Mouse (Mus musculus) lung, adult 2 months (tissue): ENCODE measurements at regions not wholly inside any gene's neighbourhood (a gene's known extent, or its start where the extent isn't known, plus 50 kb on each side); places are given as distances from the start of the nearest gene placed in this dataset.
A peak's percentile ranks its signal among the peaks of the same experiment; 100 is the strongest.
"Not testable (repeated sequence)": the region's sequence is repeated elsewhere in the genome, so short reads cannot be mapped to it uniquely, and the experiment has no call there.

Experiments
- DNase-seq: peaks from one replicate; pipeline ENCODE4 v3.0.0; 2022
- H3K4me1 ChIP-seq: fragments of 200-500 bp; 2 replicates; pipeline ENCODE4 v1.6.1; 2011; ENCODE audit warnings: low read length; ENCODE audit not compliant: control insufficient read depth, insufficient read depth
- H3K4me3 ChIP-seq: fragments of 200-500 bp; replicated peaks from 2 replicates; pipeline ENCODE3; 2011; ENCODE audit warnings: low read depth, mild to moderate bottlenecking, control low read depth, low read length; ENCODE audit errors: extremely low read depth
- CTCF ChIP-seq: fragments of 200-500 bp; IDR thresholded peaks from 2 replicates; pipeline ENCODE4 v1.5.1; 2011; ENCODE audit warnings: mild to moderate bottlenecking, low read length, control low read depth; ENCODE audit not compliant: insufficient read depth
- POLR2A ChIP-seq: fragments of 200-500 bp; IDR thresholded peaks from 2 replicates; pipeline ENCODE4 v1.6.1; 2011; ENCODE audit warnings: low read depth, mild to moderate bottlenecking, control low read depth, low read length, borderline replicate concordance; ENCODE audit errors: extremely low read depth
- WGBS: fragments of 180-500 bp; shearing (Covaris S2); methylation state at CpG from one replicate; pipeline ENCODE4 v1.1.7; 2018; 5-methylcytosine and 5-hydroxymethylcytosine counted together

DNA sequence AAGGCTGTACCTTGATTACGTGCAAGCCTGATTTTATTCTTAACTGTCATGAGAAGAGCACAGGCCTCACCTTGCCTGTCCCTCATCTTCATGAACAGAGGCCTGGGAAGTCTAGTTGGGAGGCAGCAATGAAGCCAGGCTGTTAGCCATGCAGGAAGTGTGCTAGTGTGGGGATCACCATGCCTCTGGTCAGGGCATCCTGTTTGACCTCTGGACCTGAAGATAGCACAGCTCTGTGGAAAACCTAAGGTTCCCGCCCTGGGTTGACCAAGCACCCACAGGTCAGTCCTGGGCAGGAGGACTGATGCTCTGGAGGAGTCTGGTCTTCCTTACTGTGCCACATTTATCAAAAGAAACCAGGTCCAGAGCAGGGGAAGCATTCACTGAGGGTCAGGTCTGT, 157.6 kb downstream of the Gm906 start:
- 65% methylated on average over 2 of the region's 2 CpGs for WGBS
- DNase-seq = no peak
- H3K4me1 ChIP-seq = no peaks in the 10 kb centered on the region
- TF ChIP-seq POLR2A (no peak), CTCF (no peak)
- H3K4me3 ChIP-seq = no peak overlapping the region

GRCm38 (mm10) chr13:50064841-50065240, 185.3 kb downstream of the Gm906 start:
- TF ChIP-seq CTCF = no peak
- TF ChIP-seq POLR2A = no peak
- H3K4me3 ChIP-seq = no peak overlapping the region
- no peak for DNase-seq
- WGBS = 70% methylated on average over 4 of the region's 4 CpGs
- no peaks in the 10 kb centered on the region for H3K4me1 ChIP-seq

GRCm38 (mm10) chr13:50064365-50064764, 185.7 kb downstream of the Gm906 start:
- not testable (repeated sequence) for DNase-seq, H3K4me1 ChIP-seq, H3K4me3 ChIP-seq
- WGBS = 57% methylated on average over 2 of the region's 2 CpGs

DNA sequence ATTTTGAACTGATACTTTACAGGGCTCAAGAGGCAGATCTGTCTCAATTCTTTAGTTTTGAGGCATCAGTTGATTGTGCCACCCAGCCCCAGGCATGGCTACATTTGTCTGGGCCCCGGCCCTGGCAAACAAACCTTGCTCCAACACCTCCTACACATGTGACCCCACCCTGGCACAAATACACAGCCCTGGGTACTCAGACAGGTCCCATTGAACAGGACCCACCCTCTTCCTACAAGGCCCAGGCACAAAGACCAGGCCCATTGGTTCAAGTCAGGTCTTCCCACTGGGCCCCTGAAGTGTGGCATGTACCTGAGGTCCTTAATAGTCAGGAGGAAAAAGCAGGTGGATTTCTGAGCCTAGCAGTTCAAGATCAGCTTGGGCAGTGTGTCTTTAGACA, 190.4 kb downstream of the Gm906 start:
- not testable (repeated sequence) for DNase-seq, H3K4me1 ChIP-seq, H3K4me3 ChIP-seq
- WGBS = 65% methylated on average over 1 of the region's 1 CpGs

GRCm38 (mm10) chr13:50059054-50059453, 191.1 kb downstream of the Gm906 start:
- not testable (repeated sequence) for H3K4me1 ChIP-seq, H3K4me3 ChIP-seq, DNase-seq
- 71% methylated on average over 2 of the region's 2 CpGs for WGBS

- DNase-seq, H3K4me1 ChIP-seq, H3K4me3 ChIP-seq: not testable (repeated sequence)
Measured at GRCm38 (mm10) chr13:50051746-50052145, 198.4 kb downstream of the Gm906 start.

GRCm38 (mm10) chr13:50051110-50051509, 199.0 kb downstream of the Gm906 start:
- DNase-seq, H3K4me3 ChIP-seq, H3K4me1 ChIP-seq: not testable (repeated sequence)
- WGBS = 76% methylated on average over 3 of the region's 3 CpGs

DNA sequence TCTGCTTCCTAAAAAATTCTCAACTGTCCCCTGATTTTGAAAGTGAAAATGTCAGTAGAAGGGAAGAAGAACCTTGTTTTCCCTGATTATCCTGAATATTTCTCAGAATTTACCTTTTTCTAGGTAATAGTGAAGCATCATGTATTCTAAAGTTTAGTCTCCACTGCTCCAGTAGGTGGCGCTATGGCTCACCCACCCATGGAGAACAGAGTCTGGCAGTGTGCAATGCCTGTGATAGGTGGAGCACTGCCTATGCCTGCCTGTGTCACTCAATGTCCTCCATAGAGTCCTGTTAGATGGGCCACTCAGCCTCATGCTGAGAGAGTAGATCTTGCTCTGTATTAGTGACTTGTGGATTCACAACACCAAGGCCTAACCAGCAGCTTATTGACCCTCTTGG, 218.4 kb downstream of the Gm906 start:
- WGBS = 39% methylated on average over 1 of the region's 1 CpGs
- no peak for TF ChIP-seq POLR2A
- TF ChIP-seq CTCF = 0 out of 2 replicates have a peak, but pooled peaks have one; percentile 6
- no peak for DNase-seq
- Histone ChIP-seq H3K4me3 (no peak overlapping the region), H3K4me1 (no peaks in the 10 kb centered on the region)

- not testable (repeated sequence) for H3K4me3 ChIP-seq, DNase-seq, H3K4me1 ChIP-seq
- 73% methylated on average over 3 of the region's 3 CpGs for WGBS
Measured at GRCm38 (mm10) chr13:50007730-50008129, 208.9 kb upstream of the Gm30302 start.

DNA sequence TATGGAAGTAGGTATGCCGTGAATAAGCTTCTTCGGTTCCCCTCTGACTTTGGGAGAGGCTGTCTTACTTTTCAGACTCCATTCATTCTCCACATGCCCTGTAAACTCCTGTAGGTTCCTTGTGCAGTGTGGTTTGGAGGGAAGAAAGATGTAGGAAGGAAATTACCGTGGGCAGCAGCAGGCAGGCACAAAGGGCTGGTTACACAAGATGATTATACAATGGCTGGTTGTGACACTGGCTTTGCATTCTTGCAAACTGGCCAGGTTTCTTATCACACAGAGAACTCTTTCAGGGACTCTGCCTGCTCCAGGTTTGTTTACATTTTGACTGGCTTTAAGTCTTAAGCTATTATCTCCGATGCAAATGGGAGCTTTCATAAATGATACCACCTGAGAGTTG, 167.3 kb upstream of the Gm30302 start:
- H3K4me3 ChIP-seq, H3K4me1 ChIP-seq, DNase-seq: not testable (repeated sequence)
- 55% methylated on average over 4 of the region's 4 CpGs for WGBS

DNA sequence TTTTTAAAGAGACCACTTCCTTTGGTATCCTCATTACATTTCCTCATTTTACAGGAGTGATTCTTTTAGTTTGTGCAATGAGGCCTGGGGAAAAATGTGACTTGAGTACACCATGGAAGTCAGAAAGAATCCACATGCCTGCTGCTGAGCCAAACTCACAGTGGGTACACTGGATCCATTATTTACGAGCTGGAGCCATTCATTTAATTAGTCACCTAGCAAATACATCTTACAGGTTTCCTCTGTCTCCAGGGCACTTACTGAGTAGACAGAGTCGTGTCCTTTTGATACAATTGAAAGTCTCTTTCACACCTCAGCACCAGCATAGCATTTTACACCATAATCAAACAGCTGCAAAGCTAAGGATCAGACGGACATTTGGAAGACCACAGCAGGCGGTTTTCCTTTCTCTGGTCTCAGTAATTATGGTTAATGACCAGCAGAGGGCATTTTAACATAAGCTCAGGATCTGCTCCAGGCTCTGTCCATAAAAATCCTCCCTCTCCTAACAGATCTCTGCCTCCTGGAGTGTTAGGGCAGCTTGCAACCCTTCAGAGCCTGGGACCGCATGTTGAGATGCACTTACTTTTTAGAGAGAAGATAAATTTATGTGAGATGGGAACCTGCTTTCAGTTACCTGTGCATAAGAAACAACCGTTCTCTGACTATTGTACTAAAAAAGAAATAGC, 159.3 kb upstream of the Gm30302 start:
- H3K4me1 ChIP-seq, H3K4me3 ChIP-seq, DNase-seq: not testable (repeated sequence)
- 30% methylated on average over 5 of the region's 6 CpGs for WGBS

DNA sequence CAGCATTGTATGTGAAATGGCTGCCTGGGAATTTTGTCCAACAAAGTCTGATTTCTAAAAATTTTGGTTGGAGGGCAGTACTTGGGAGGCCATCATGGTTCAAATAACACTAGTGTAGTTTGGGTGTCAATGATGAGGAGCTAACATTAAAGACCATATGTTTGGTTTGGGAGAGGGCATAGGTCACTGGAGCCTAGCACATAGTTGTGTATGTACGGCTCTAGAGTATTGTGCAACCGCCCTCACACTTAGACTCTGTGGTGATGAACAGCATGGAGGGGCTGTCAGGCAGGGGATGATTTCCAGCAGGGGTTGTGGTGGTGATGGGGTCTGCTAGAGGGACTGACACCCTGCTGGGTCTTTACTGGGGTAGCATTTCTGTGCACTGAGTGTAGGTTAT, 117.0 kb upstream of the Gm30302 start:
- Histone ChIP-seq H3K4me1 (no peaks in the 10 kb centered on the region), H3K4me3 (no peak overlapping the region)
- 80% methylated on average over 2 of the region's 2 CpGs for WGBS
- TF ChIP-seq CTCF (no peak), POLR2A (no peak)
- no peak for DNase-seq
